In genomic region chr1:135381560-135381959, GRCm38 (mm10) we compare ENCODE assay signal across 9 mouse cellular contexts. TPM values are rescaled to one million over a fixed set of nuclear protein-coding genes. Genes with fewer than 3 reads are reported as not detected.
A peak's percentile ranks its signal among the peaks of the same experiment; 100 is the strongest.
DNase-seq lines count a peak whose midpoint lies in the region; ATAC-seq and TF ChIP-seq lines count a peak whose summit lies in the region.
"Not testable (repeated sequence)": the region's sequence is repeated elsewhere in the genome, so short reads cannot be mapped to it uniquely, and the experiment has no call there.
"Had no signal": no experiment of that assay in that cellular context is flagged by ENCODE, and none has a peak within 500 bp of the region (broad histone marks: within the 10 kb centered on the region; RNA-seq: fewer than 3 reads in every experiment).

No protein-coding gene starts in this region.

- H3K79me2 ChIP-seq in myocyte (ENCODE audit: control insufficient read depth, insufficient read depth), result not testable (repeated sequence)

- not testable (repeated sequence) for ATAC-seq in forebrain, embryonic 15.5 days (replicated peaks); lung, embryonic 14.5 days (ENCODE audit: insufficient read depth)

- peaks cover 45% of the 10 kb centered on the region for H3K36me3 ChIP-seq in forebrain, embryonic 15.5 days
- peaks cover 45% of the 10 kb centered on the region for H3K36me3 ChIP-seq in lung, embryonic 14.5 days (ENCODE audit: insufficient read depth)
- H3K36me3 ChIP-seq in myocyte (ENCODE audit: control insufficient read depth, insufficient read depth), result peaks cover 25% of the 10 kb centered on the region

- H3K9ac ChIP-seq in forebrain, embryonic 15.5 days (replicated peaks); lung, embryonic 14.5 days: not testable (repeated sequence)

- H3ac ChIP-seq in myocyte (ENCODE audit: control insufficient read depth, insufficient read length), result not testable (repeated sequence)

- TF ChIP-seq CTCF in bone marrow macrophage, adult 2 months (IDR thresholded peaks at IDR 0.05; ENCODE audit: low read depth, low read length), result peak; percentile 47
- peak; percentile 51 for TF ChIP-seq CTCF in lung, embryonic 14.5 days (IDR thresholded peaks at IDR 0.05; ENCODE audit: low read depth)

- H3K4me3 ChIP-seq in bone marrow macrophage, adult 2 months (ENCODE audit: insufficient read depth, low read length); forebrain, embryonic 15.5 days; lung, embryonic 14.5 days (ENCODE audit: low read depth, low read length); myocyte: not testable (repeated sequence)

- H3K4me1 ChIP-seq in bone marrow macrophage, adult 2 months (ENCODE audit: control insufficient read depth, insufficient read depth, low read length); forebrain, embryonic 15.5 days; lung, embryonic 14.5 days (ENCODE audit: insufficient read depth): not testable (repeated sequence)

- peak; percentile 20 for DNase-seq in A20 (ENCODE audit: low read depth, low spot score)
- peak; percentile 30 for DNase-seq in kidney, adult 18-20 months
- peak; percentile 40 to 57 for DNase-seq in kidney, postnatal 4 days
- not testable (repeated sequence) for DNase-seq in lung, embryonic 14.5 days
- DNase-seq in thymus, postnatal 36 days, result peak; percentile 20 to 22

- TF ChIP-seq POLR2A in bone marrow macrophage, adult 2 months (IDR thresholded peaks at IDR 0.05; ENCODE audit: borderline replicate concordance, low read depth, low read length); myocyte (IDR thresholded peaks at IDR 0.05; ENCODE audit: insufficient read length, low read depth): not testable (repeated sequence)

- not testable (repeated sequence) for H3K27me3 ChIP-seq in forebrain, embryonic 15.5 days; lung, embryonic 14.5 days (ENCODE audit: insufficient read depth, low read length); myocyte (ENCODE audit: control insufficient read depth, insufficient read depth, insufficient read length)

- not testable (repeated sequence) for H3K9me3 ChIP-seq in forebrain, embryonic 15.5 days; lung, embryonic 14.5 days (ENCODE audit: low read depth, low read length)

- 66% methylated on average over 6 of the region's 6 CpGs for WGBS in forebrain, embryonic 15.5 days
- WGBS in lung, embryonic 14.5 days, result 57% methylated on average over 6 of the region's 6 CpGs

- H3K4me2 ChIP-seq in forebrain, embryonic 15.5 days (replicated peaks); lung, embryonic 14.5 days; myocyte (ENCODE audit: low read depth): not testable (repeated sequence)

- H3K27ac ChIP-seq in bone marrow macrophage, adult 2 months (ENCODE audit: insufficient read depth, low read depth, low read length); lung, embryonic 14.5 days (ENCODE audit: low read depth): not testable (repeated sequence)
- H3K27ac ChIP-seq in forebrain, embryonic 15.5 days (replicated peaks), result 0 out of 2 replicates have a peak overlapping the region, but pooled peaks have one; percentile 27

TF ChIP-seq in myocyte, 11 proteins besides CTCF, POLR2A, EP300 and RAD21:
- peak; percentile 49 for TF ChIP-seq POLR2AphosphoS2 (IDR thresholded peaks at IDR 0.05; ENCODE audit: insufficient read length, low read depth)

RNA-seq across cellular contexts. Expression of gene Shisa4, which starts 6.5 kb away (rescaled TPM):
- polyA plus RNA-seq in bone marrow macrophage, adult 2 months (2012; ENCODE audit: insufficient read depth, insufficient read length, missing spikeins), result not detected in 2 replicates
- polyA plus RNA-seq in forebrain, embryonic 15.5 days (2015; fragmentation: Nextera tagmentation; extraction: Ambion mirVana), result 94.3 and 104 TPM in 2 replicates
- polyA plus RNA-seq in lung, embryonic 14.5 days (2014; fragmentation: Nextera tagmentation; extraction: Ambion mirVana), result 26.1 and 31.2 TPM in 2 replicates
- 92.0 TPM for polyA plus RNA-seq in myocyte (2012; fragmentation: generic; extraction: Trizol)
- polyA plus RNA-seq: inflammation-experienced regulatory T-cells, adult 6 months had no signal

RNA-seq across cellular contexts. Expression of gene Ipo9, which starts 48.7 kb away (rescaled TPM):
- polyA plus RNA-seq in bone marrow macrophage, adult 2 months (2012; ENCODE audit: insufficient read depth, insufficient read length, missing spikeins), result 31.7 and 32.3 TPM in 2 replicates
- polyA plus RNA-seq in forebrain, embryonic 15.5 days (2015; fragmentation: Nextera tagmentation; extraction: Ambion mirVana), result 139 and 148 TPM in 2 replicates
- polyA plus RNA-seq in lung, embryonic 14.5 days (2014; fragmentation: Nextera tagmentation; extraction: Ambion mirVana), result 148 and 158 TPM in 2 replicates
- polyA plus RNA-seq in myocyte (2012; fragmentation: generic; extraction: Trizol), result 55.5 TPM

RNA-seq across cellular contexts. Expression of gene Lmod1, which starts 57.0 kb away (rescaled TPM):
- 0.13 and 0.20 TPM in 2 replicates for polyA plus RNA-seq in bone marrow macrophage, adult 2 months (2012; ENCODE audit: insufficient read depth, insufficient read length, missing spikeins)
- 0.27 and 0.42 TPM in 2 replicates for polyA plus RNA-seq in forebrain, embryonic 15.5 days (2015; fragmentation: Nextera tagmentation; extraction: Ambion mirVana)
- 3.1 and 3.8 TPM in 2 replicates for polyA plus RNA-seq in lung, embryonic 14.5 days (2014; fragmentation: Nextera tagmentation; extraction: Ambion mirVana)
- 7.1 TPM for polyA plus RNA-seq in myocyte (2012; fragmentation: generic; extraction: Trizol)
- polyA plus RNA-seq: inflammation-experienced regulatory T-cells, adult 6 months had no signal

Comparison
In these comparisons a context has a peak if more than half of its experiments do, and no peak if none do; other contexts are left out.
1. RNA of gene Shisa4, which starts 6.5 kb away (polyA plus RNA-seq): 94.3 to 104 TPM in forebrain, embryonic 15.5 days, 92.0 TPM in myocyte (single experiment) and 26.1 to 31.2 TPM in lung, embryonic 14.5 days; not detected in bone marrow macrophage, adult 2 months; every median in the first group is over 10 times any median in the second.